Mouse (Mus musculus) forebrain, postnatal 0 days (tissue): ENCODE measurements at regions not wholly inside any gene's neighbourhood (a gene's known extent, or its start where the extent isn't known, plus 50 kb on each side); places are given as distances from the start of the nearest gene placed in this dataset.

Experiments
- ATAC-seq: fragments of 200-750 bp; cut with Nextera tagmentation; 2 replicates; pipeline ENCODE4 v1.8.0; 2017; ENCODE audit warnings: mild to moderate bottlenecking, moderate library complexity
- DNase-seq: peaks from one replicate; pipeline ENCODE4 v3.0.0-alpha.2; 2015
- H3K27ac ChIP-seq: fragments of 300-500 bp; sonication (generic); 2 replicates; pipeline ENCODE4 v1.5.1; 2014; ENCODE audit warnings: low read depth, mild to moderate bottlenecking, antibody characterized with exemption, low read length, moderate library complexity, mixed read lengths
- H3K27me3 ChIP-seq: fragments of 300-500 bp; sonication (generic); 2 replicates; pipeline ENCODE4 v1.6.1; 2014; ENCODE audit warnings: mild to moderate bottlenecking, low read length, mixed read lengths; ENCODE audit not compliant: insufficient read depth
- H3K36me3 ChIP-seq: fragments of 300-500 bp; sonication (generic); 2 replicates; pipeline ENCODE4 v1.6.1; 2014; ENCODE audit warnings: mild to moderate bottlenecking, moderate library complexity; ENCODE audit not compliant: insufficient read depth
- H3K4me1 ChIP-seq: fragments of 300-500 bp; sonication (generic); 2 replicates; pipeline ENCODE4 v1.6.1; 2014; ENCODE audit warnings: antibody characterized with exemption; ENCODE audit not compliant: insufficient read depth
- H3K4me2 ChIP-seq: fragments of 300-500 bp; sonication (generic); 2 replicates; pipeline ENCODE4 v1.6.1; 2014; ENCODE audit warnings: low read depth, mild to moderate bottlenecking, moderate library complexity
- H3K4me3 ChIP-seq: fragments of 300-500 bp; sonication (generic); 2 replicates; pipeline ENCODE4 v1.5.1; 2014; ENCODE audit warnings: low read depth, low read length, mixed read lengths
- H3K9ac ChIP-seq: fragments of 300-500 bp; sonication (generic); 2 replicates; pipeline ENCODE4 v1.6.1; 2014; ENCODE audit warnings: mild to moderate bottlenecking
- H3K9me3 ChIP-seq: fragments of 300-500 bp; sonication (generic); 2 replicates; pipeline ENCODE4 v1.6.1; 2016; ENCODE audit warnings: low read length
- CTCF ChIP-seq: sonication (generic); IDR thresholded peaks from 2 replicates; pipeline ENCODE4 v1.5.1; 2016; ENCODE audit warnings: antibody characterized with exemption, control low read depth, low read depth
- WGBS: fragments of 180-500 bp; shearing (Covaris S2); extraction: QIAGEN DNeasy Blood & Tissue Kit; methylation state at CpG from one replicate; pipeline ENCODE4 v1.1.7; 2014; 5-methylcytosine and 5-hydroxymethylcytosine counted together

GRCm38 (mm10) chr2:17876155-17876554, 120.6 kb downstream of the H2al2a start:
- Histone ChIP-seq H3K4me1 (no peaks in the 10 kb centered on the region), H3K27ac (no peak overlapping the region), H3K36me3 (no peaks in the 10 kb centered on the region), H3K9me3 (no peaks in the 10 kb centered on the region), H3K9ac (no peak overlapping the region), H3K4me3 (no peak overlapping the region), H3K4me2 (no peak overlapping the region), H3K27me3 (no peaks in the 10 kb centered on the region)
- DNase-seq (no peak), ATAC-seq (no peak)
- no peak for TF ChIP-seq CTCF
- 92% methylated on average over 9 of the region's 9 CpGs for WGBS

GRCm38 (mm10) chr2:17870562-17870961, 126.2 kb downstream of the H2al2a start:
- Histone ChIP-seq H3K4me3 (no peak overlapping the region), H3K4me2 (no peak overlapping the region), H3K27ac (no peak overlapping the region), H3K27me3 (no peaks in the 10 kb centered on the region), H3K9ac (no peak overlapping the region), H3K4me1 (no peaks in the 10 kb centered on the region), H3K9me3 (no peaks in the 10 kb centered on the region), H3K36me3 (no peaks in the 10 kb centered on the region)
- WGBS, result 41% methylated on average over 2 of the region's 2 CpGs
- no peak for ATAC-seq
- no peak for TF ChIP-seq CTCF
- DNase-seq, result no peak

GRCm38 (mm10) chr2:17868145-17868544, 128.6 kb downstream of the H2al2a start:
- WGBS, result 13% methylated on average over 9 of the region's 9 CpGs
- no peaks in the 10 kb centered on the region for H3K36me3 ChIP-seq
- no peaks in the 10 kb centered on the region for H3K27me3 ChIP-seq
- no peak overlapping the region for H3K27ac ChIP-seq
- no peaks in the 10 kb centered on the region for H3K9me3 ChIP-seq
- no peak overlapping the region for H3K4me3 ChIP-seq
- DNase-seq (no peak), ATAC-seq (no peak)
- no peak overlapping the region for H3K9ac ChIP-seq
- no peaks in the 10 kb centered on the region for H3K4me1 ChIP-seq
- no peak for TF ChIP-seq CTCF
- no peak overlapping the region for H3K4me2 ChIP-seq

GRCm38 (mm10) chr2:17867341-17867740, 129.4 kb downstream of the H2al2a start:
- no peaks in the 10 kb centered on the region for H3K36me3 ChIP-seq
- DNase-seq (no peak), ATAC-seq (no peak)
- WGBS, result 73% methylated on average over 3 of the region's 3 CpGs
- H3K4me1 ChIP-seq, result no peaks in the 10 kb centered on the region
- no peak overlapping the region for H3K4me2 ChIP-seq
- no peak for TF ChIP-seq CTCF
- no peak overlapping the region for H3K9ac ChIP-seq
- no peaks in the 10 kb centered on the region for H3K27me3 ChIP-seq
- no peaks in the 10 kb centered on the region for H3K9me3 ChIP-seq
- H3K27ac ChIP-seq, result no peak overlapping the region
- H3K4me3 ChIP-seq, result no peak overlapping the region

GRCm38 (mm10) chr2:17861765-17862495, 130.7 kb upstream of the Nebl start:
- Histone ChIP-seq H3K36me3 (no peaks in the 10 kb centered on the region), H3K9me3 (no peaks in the 10 kb centered on the region), H3K9ac (no peak overlapping the region), H3K27me3 (no peaks in the 10 kb centered on the region), H3K27ac (no peak overlapping the region), H3K4me1 (0 out of 2 replicates have a peak, but pooled peaks cover 10% of the 10 kb centered on the region), H3K4me2 (peak overlapping the region; percentile 41), H3K4me3 (peak overlapping the region; percentile 9; the same call in 1 of the 2 replicates)
- DNase-seq (no peak), ATAC-seq (peak; percentile 51; the same call in 1 of the 2 replicates)
- TF ChIP-seq CTCF, result no peak
- 11% methylated on average over 10 of the region's 10 CpGs for WGBS

- no peaks in the 10 kb centered on the region for H3K27me3 ChIP-seq
- DNase-seq (no peak), ATAC-seq (peak; percentile 17; the same call in 1 of the 2 replicates)
- 21% methylated on average over 4 of the region's 4 CpGs for WGBS
- H3K36me3 ChIP-seq, result no peaks in the 10 kb centered on the region
- 0 out of 2 replicates have a peak, but pooled peaks cover 10% of the 10 kb centered on the region for H3K4me1 ChIP-seq
- TF ChIP-seq CTCF, result no peak
- no peaks in the 10 kb centered on the region for H3K9me3 ChIP-seq
- peak overlapping the region; percentile 41 for H3K4me2 ChIP-seq
- no peak overlapping the region for H3K27ac ChIP-seq
- no peak overlapping the region for H3K9ac ChIP-seq
- no peak overlapping the region for H3K4me3 ChIP-seq
Observed at GRCm38 (mm10) chr2:17860922-17861559, 129.8 kb upstream of the Nebl start.

GRCm38 (mm10) chr2:17859234-17859633, 128.0 kb upstream of the Nebl start:
- no peak overlapping the region for H3K9ac ChIP-seq
- no peaks in the 10 kb centered on the region for H3K27me3 ChIP-seq
- ATAC-seq (no peak), DNase-seq (no peak)
- no peak overlapping the region for H3K27ac ChIP-seq
- no peak overlapping the region for H3K4me3 ChIP-seq
- no peaks in the 10 kb centered on the region for H3K36me3 ChIP-seq
- no peak overlapping the region for H3K4me2 ChIP-seq
- no peak for TF ChIP-seq CTCF
- 89% methylated on average over 8 of the region's 8 CpGs for WGBS
- H3K9me3 ChIP-seq, result no peaks in the 10 kb centered on the region
- H3K4me1 ChIP-seq, result 0 out of 2 replicates have a peak, but pooled peaks cover 10% of the 10 kb centered on the region
